Mouse (Mus musculus): ENCODE results near the gene Gm6034.

- TF ChIP-seq GATA1 (IDR thresholded peaks at IDR 0.05; ENCODE audit: low read length) = no peak
- TF ChIP-seq TAL1 (IDR thresholded peaks at IDR 0.05; ENCODE audit: low read length) = no peak
These were observed 41.5 kb upstream of the Gm6034 start for GRCm38 (mm10) chr17:36001121-36001897.
